Mouse (Mus musculus): ENCODE measurements around the gene Enpp1.

Gene Enpp1

GRCm38 (mm10) chr10:24710361-24710760 is 1.6 kb downstream of the Enpp1 start:
- no peak for DNase-seq (ENCODE audit: low read depth)

- DNase-seq (ENCODE audit: low read depth): no peak
These were observed 4.2 kb downstream of the Enpp1 start for GRCm38 (mm10) chr10:24707745-24708144.

- DNase-seq (ENCODE audit: low read depth): peak; percentile 40
These were observed 5.4 kb downstream of the Enpp1 start for GRCm38 (mm10) chr10:24706431-24707140.

DNA sequence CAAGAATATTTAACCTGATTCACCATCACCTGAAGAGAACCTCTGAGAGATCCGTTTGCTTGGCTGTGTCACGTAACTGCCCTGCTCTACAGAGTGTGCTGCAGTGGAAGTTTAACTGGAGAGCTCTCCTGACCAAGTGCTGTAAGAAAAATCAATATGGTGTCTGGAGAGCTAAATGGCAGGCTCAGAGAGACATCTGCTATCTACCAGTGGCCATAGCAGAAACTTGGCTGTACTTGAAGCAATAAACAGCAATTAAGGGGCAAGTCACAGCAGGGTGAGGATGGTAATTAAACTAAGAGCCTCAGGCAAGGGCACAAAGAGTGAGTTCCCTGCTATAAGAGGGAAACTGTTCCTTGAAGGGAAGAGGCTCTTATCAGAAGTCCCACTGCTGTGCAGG is 9.3 kb downstream of the Enpp1 start:
- DNase-seq (ENCODE audit: low read depth): no peak

GRCm38 (mm10) chr10:24698131-24698775 is 13.7 kb downstream of the Enpp1 start:
- no peak for DNase-seq (ENCODE audit: low read depth)

- DNase-seq (ENCODE audit: low read depth): no peak
These were observed 15.2 kb downstream of the Enpp1 start for GRCm38 (mm10) chr10:24696761-24697160.

DNA sequence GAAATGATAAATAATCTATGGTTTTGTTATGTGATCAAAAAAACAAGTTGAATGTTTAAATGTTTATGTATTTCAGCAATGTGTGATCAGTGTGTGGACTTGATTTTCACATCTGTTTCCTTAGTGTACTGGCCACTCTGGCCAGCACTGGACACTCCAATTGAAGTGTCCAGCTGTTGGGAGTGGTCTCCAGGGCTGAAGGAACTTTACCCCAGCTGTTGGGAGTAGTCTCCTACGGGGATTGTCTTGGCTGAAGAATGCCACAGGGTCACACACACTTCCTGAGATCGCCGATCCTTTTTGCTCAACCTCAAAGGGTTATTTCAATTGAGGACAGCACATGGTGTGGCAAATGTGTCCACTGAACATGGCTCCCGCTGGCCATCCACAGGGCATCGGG is 16.2 kb downstream of the Enpp1 start:
- DNase-seq (ENCODE audit: low read depth): no peak

GRCm38 (mm10) chr10:24682518-24683104 is 29.3 kb downstream of the Enpp1 start:
- DNase-seq (ENCODE audit: low read depth): no peak

DNA sequence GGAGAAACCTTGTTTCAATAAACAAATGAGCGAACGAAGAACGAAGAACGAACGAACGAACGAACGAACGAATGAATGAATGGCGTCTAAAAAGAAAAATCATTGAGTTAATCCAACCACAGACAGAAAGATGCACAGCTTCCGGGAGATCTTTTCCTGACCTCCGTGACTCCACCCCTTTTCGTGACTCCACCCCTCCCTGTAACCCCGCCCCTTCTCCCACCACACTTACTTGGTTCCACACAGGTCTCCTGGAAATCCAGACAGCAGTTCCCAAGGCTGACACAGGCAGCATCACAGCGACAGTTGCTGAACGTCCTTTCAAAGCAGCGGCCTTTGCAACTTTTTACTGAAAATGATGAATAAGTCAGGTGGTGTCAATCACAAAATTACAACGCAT is 34.3 kb downstream of the Enpp1 start:
- no peak for DNase-seq (ENCODE audit: low read depth)

DNA sequence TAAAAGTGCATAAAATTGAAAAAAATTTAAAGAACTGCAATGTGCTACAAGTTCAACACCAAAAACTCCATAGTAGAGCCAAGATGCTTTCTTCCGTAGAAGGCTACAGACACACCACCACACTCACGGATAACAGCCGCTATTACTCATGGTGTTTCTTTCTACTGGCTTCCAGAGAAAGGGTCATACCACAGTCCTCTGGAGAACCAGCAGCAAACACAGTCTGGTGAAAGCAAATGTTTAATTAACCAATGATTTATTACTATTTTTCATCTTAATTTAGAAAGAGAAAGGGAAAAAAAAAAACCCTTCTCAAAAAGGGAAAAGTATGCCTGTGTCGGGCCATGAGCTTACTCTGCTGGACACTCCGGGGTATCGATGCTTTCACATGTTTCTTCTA is 37.7 kb downstream of the Enpp1 start:
- DNase-seq (ENCODE audit: low read depth): no peak

DNA sequence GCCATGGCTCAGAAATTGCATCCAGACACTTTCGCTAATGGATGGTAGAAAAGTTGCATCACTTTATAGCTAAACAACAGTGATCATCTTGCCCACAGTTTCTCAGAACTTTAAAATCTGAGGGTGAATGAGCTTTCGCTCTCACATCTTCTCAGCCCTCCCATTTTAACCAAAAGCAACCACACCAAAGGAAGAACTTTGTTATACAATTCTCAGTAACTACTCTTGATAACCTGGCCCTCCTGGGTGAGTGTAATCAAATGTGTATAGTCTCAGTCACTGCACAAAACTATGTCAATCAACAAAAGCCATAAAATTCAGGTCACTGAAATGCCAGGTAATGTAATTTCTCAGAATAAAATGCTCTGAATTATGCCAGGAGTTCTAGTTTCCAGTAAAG is 39.0 kb downstream of the Enpp1 start:
- no peak for DNase-seq (ENCODE audit: low read depth)

DNA sequence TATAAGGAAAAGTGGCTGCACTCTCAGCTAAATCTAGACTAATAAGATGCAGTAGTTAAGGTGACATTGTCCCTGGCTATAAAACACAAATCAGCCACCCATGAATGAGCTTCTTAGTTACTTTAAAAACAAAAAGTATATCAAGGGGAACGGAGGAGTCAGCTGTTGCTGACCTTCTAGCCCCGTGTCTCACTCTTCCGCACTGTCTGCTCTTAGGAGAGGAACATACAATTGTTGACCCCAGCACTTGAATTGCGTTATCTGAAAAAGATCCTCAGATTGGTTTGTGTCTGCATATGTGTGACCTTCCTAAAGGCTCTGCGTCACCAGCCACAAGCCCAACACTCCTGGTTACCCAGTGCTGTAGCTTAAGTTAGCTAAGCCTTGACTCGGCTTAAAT is 41.4 kb downstream of the Enpp1 start:
- no peak for DNase-seq (ENCODE audit: low read depth)

DNA sequence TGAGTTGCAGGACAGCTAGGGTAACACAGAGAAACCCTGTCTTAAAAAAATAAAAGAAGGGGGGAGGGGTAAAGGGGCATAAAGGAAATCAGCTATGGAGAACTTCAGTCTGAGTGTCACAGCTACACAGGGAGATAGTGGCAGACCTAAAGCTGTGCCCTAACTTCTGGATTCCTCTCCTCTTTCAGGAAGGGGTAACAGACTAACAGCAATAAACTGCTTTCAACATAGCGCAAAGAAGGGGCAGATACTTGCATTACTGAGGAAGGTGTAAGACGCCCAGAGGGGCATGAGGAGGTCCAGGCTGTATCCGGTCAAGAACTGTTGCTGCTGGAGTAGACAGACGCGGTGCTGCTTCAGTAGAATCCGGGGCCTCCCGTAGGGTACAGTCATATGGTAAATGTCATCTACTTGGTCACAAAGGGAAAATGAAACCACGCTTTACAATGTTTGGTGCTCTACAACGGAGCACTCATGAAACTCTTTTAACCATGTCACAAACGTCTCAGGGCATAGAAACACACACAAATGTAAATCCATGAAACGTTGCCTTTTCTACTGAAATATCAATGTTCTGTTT is 60.9 kb downstream of the Enpp1 start:
- DNase-seq (ENCODE audit: low read depth): no peak

DNA sequence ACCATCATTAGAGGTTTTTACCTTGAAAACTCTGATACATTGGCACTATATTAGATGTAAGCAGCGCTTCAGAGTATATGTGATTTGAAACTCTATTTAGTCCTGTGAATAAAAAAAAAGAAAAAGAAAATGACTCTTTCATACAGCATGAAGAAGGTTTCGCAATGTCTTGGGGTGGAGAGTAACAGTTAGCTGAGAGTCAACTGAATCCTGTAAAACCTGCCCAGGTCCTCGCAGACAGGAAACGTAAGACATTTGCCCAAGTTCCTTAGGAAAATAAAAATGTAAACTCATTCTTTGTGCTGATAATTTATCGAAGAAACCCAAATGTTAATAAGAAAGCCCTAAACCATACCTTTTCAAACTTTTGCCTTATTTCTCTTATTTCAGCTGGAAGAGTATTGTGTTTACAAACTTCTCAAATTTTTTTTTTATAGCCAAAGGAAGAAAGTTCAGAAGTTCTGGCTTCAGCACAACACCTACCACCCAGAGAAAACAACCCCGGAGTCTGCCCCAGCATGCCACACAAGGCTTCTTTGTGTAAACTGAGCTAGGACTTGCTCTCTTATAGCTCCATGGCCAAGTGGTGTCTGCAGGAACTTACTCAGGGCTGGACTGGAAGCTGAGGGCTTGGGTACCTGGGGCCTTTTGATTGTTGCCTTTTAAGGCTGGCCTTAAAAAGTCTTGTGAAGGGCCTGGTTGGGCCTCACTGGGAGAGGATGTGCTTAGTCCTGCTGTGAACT is 63.8 kb downstream of the Enpp1 start:
- DNase-seq (ENCODE audit: low read depth): peak; percentile 58

GRCm38 (mm10) chr10:24645169-24645568 is 66.8 kb downstream of the Enpp1 start:
- DNase-seq (ENCODE audit: low read depth): no peak

- DNase-seq (ENCODE audit: low read depth): no peak
These were observed 69.0 kb downstream of the Enpp1 start for GRCm38 (mm10) chr10:24642796-24643580.

DNA sequence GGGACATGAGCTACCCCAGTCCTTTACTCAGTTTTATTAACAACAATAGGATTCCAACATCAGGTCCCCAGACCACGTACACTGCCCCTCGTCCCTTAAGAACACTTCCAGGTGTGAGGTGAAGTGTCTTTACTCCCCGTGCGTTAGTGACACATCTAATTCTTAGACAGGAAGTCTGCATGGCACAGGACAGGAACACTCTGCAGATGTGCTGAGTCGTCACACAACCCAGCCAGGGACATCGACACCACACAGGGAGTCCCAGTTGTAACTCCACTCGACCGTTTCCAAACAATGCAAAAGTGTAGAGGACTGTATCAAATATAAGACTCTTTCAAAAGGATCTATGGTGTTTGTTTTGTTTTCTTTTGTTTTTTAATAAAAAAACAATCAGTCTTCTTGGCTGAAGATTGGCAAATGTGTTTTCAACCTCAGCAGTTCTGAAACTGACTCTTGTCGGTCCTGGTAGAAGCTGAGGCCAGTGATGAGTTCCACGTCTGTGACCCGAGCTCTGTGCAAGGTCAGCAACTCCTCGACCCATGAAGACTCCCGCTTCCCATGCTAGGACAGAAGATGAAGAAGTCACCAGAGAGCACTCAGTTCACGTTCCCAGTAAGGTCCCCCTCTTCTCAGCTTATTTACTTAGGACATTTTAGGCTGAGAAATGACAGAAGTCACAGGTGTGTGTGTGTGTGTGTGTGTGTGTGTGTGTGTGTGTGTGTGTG is 70.4 kb downstream of the Enpp1 start:
- DNase-seq (ENCODE audit: low read depth): no peak

GRCm38 (mm10) chr10:24640186-24640875 is 71.6 kb downstream of the Enpp1 start:
- DNase-seq (ENCODE audit: low read depth): no peak

GRCm38 (mm10) chr10:24639596-24639995 is 72.4 kb downstream of the Enpp1 start:
- DNase-seq (ENCODE audit: low read depth): no peak
